Mouse (Mus musculus): ENCODE results near the gene Csnk1e. TPM values are rescaled to one million over a fixed set of nuclear protein-coding genes. Genes with fewer than 3 reads are reported as not detected.

Csnk1e gene
- polyA plus RNA-seq, 1 experiment from 2014 or later: 61.8 TPM

- Histone ChIP-seq H3K4me1 (replicated peaks) (peaks cover 44% of the 10 kb centered on the region), H3K9me3 (no peaks in the 10 kb centered on the region), H3K27me3 (replicated peaks) (no peaks in the 10 kb centered on the region), H3K9ac (peak overlapping the region; percentile 14), H3K27ac (no peak overlapping the region), H3K36me3 (no peaks in the 10 kb centered on the region), H3K4me2 (replicated peaks) (peak overlapping the region; percentile 90), H3K4me3 (replicated peaks) (no peak overlapping the region)
- WGBS: 55% methylated on average over 6 of the region's 6 CpGs
- no peak for ATAC-seq
Measured at GRCm38 (mm10) chr15:79400134-79400974, 55.0 kb downstream of the Csnk1e start.

DNA sequence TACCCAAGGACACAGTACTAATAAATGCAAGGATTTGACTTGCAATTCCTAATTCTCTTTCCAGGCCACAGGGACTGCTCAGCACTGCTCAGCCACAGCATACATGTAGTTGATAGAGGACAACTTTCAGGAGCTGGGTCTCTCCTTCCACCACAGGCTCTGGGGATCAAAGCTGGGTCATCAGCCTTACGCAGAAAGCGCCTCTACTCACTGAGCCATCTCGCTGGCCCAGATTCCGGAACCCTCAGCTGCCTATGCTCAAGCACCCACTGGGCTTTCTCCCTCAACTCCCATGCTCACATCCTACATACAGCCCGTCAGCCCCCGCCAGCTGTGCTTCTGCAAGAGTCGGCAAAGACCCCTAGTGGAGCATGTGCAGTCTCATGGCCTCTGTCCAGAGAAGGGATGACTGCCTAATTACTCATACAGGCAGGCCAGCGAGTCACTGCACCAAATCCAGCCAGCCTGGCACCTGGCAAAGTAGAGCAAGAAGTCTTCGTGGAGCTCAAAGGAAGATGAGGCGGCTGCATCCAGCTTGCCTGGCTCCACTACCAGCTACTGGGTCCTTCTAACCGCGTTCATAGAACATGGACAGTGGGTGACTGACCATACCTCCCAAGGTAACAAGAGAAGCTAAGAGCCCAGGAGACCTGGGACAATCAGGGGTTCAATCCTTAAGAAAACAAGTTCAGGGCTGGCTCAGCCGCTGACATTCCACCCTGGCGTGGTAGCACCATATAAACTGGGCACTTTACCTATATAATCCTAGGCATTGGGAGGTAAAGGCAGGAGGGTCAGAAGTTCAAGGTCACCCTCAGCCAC lies 55.9 kb downstream of the Csnk1e start:
- no peak overlapping the region for H3K4me3 ChIP-seq (replicated peaks)
- WGBS: 66% methylated on average over 14 of the region's 14 CpGs
- no peak overlapping the region for H3K9ac ChIP-seq
- no peaks in the 10 kb centered on the region for H3K36me3 ChIP-seq
- no peak for ATAC-seq
- H3K4me1 ChIP-seq (replicated peaks): peaks cover 53% of the 10 kb centered on the region
- H3K27ac ChIP-seq: no peak overlapping the region
- H3K27me3 ChIP-seq (replicated peaks): no peaks in the 10 kb centered on the region
- no peaks in the 10 kb centered on the region for H3K9me3 ChIP-seq
- 0 out of 2 replicates have a peak overlapping the region, but pooled peaks have one; percentile 11 for H3K4me2 ChIP-seq (replicated peaks)

DNA sequence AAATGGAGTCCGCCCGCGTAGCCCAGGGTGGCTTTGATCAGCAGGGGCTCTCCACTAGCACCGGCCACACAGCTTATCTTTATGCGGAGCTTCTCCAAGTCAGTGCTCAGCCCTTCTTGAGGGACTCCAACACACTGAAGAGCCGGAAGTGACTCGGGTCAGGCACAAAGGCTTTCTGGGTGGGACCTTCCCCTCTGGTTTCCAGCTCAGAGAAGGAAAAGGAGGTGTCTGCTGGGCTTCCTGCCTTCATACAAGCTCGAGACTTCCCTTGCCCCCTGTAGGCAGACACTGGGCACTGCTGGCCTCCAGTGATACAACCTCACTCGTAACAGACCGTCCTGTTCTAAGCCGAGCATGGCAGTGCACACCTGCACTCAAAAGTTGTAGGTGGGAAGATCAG lies 58.6 kb downstream of the Csnk1e start:
- H3K9ac ChIP-seq: no peak overlapping the region
- H3K4me1 ChIP-seq (replicated peaks): peaks cover 60% of the 10 kb centered on the region
- no peaks in the 10 kb centered on the region for H3K9me3 ChIP-seq
- no peak for ATAC-seq
- H3K27ac ChIP-seq: no peak overlapping the region
- no peaks in the 10 kb centered on the region for H3K27me3 ChIP-seq (replicated peaks)
- no peak overlapping the region for H3K4me2 ChIP-seq (replicated peaks)
- no peak overlapping the region for H3K4me3 ChIP-seq (replicated peaks)
- no peaks in the 10 kb centered on the region for H3K36me3 ChIP-seq
- WGBS: 80% methylated on average over 11 of the region's 11 CpGs

DNA sequence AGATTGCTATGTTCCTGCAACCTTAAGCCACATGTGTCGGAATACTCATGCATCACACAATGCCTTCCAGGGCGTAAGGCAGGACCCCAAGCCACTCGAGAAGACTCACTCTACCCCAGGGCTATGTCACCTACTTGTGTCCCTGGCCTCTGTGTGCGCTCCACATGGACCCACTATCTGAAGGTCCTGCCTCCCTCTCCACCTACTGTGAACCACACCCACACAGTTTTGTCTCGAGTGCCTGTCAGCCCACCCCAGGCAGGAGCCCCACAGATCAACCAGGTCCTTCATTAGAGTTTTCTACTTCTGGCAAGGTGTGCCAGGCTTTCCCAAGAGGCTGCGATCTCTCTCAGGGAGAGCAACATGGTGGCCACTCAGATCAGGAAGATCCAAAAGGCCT lies 60.1 kb downstream of the Csnk1e start:
- Histone ChIP-seq H3K9ac (no peak overlapping the region), H3K36me3 (no peaks in the 10 kb centered on the region), H3K27me3 (replicated peaks) (no peaks in the 10 kb centered on the region), H3K4me1 (replicated peaks) (peaks cover 61% of the 10 kb centered on the region), H3K4me2 (replicated peaks) (no peak overlapping the region), H3K4me3 (replicated peaks) (no peak overlapping the region), H3K27ac (no peak overlapping the region), H3K9me3 (no peaks in the 10 kb centered on the region)
- 71% methylated on average over 6 of the region's 6 CpGs for WGBS
- ATAC-seq: no peak

- no peak for ATAC-seq
- H3K36me3 ChIP-seq: no peaks in the 10 kb centered on the region
- no peak overlapping the region for H3K9ac ChIP-seq
- H3K27ac ChIP-seq: no peak overlapping the region
- H3K4me3 ChIP-seq (replicated peaks): no peak overlapping the region
- H3K9me3 ChIP-seq: no peaks in the 10 kb centered on the region
- 46% methylated on average over 4 of the region's 4 CpGs for WGBS
- no peak overlapping the region for H3K4me2 ChIP-seq (replicated peaks)
- peaks cover 61% of the 10 kb centered on the region for H3K4me1 ChIP-seq (replicated peaks)
- H3K27me3 ChIP-seq (replicated peaks): no peaks in the 10 kb centered on the region
Measured at GRCm38 (mm10) chr15:79394842-79395241, 60.5 kb downstream of the Csnk1e start.

DNA sequence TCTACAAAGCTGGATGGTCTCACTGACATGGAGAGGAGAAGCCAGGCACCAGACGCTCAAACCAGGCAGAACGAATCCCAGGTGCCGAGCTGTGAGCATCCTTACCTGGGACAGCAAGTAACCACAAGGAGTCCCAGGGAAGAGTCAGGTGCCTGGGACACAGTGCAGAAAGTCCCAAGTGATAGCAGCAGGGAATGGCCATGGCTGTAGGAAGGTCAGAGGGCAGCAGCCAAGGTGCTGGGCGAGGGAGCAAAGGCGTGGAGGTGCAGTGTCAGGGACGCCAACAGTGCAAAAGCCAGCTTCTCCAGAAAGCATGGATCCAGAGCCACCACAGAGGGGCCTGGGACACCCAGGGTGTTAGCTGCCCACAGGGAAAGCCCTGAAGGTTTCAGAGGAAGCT lies 62.3 kb downstream of the Csnk1e start:
- WGBS: 85% methylated on average over 6 of the region's 6 CpGs
- H3K4me1 ChIP-seq (replicated peaks): peaks cover 65% of the 10 kb centered on the region
- H3K27me3 ChIP-seq (replicated peaks): no peaks in the 10 kb centered on the region
- H3K27ac ChIP-seq: peak overlapping the region; percentile 36; the same call in 1 of the 2 replicates
- no peaks in the 10 kb centered on the region for H3K9me3 ChIP-seq
- H3K4me2 ChIP-seq (replicated peaks): no peak overlapping the region
- no peak for ATAC-seq
- H3K9ac ChIP-seq: no peak overlapping the region
- no peak overlapping the region for H3K4me3 ChIP-seq (replicated peaks)
- no peaks in the 10 kb centered on the region for H3K36me3 ChIP-seq

GRCm38 (mm10) chr15:79392527-79392926 lies 62.8 kb downstream of the Csnk1e start:
- Histone ChIP-seq H3K4me2 (replicated peaks) (no peak overlapping the region), H3K4me1 (replicated peaks) (peaks cover 70% of the 10 kb centered on the region), H3K9me3 (no peaks in the 10 kb centered on the region), H3K27me3 (replicated peaks) (no peaks in the 10 kb centered on the region), H3K9ac (no peak overlapping the region), H3K27ac (no peak overlapping the region), H3K4me3 (replicated peaks) (no peak overlapping the region), H3K36me3 (no peaks in the 10 kb centered on the region)
- ATAC-seq: no peak
- WGBS: 77% methylated on average over 5 of the region's 5 CpGs

DNA sequence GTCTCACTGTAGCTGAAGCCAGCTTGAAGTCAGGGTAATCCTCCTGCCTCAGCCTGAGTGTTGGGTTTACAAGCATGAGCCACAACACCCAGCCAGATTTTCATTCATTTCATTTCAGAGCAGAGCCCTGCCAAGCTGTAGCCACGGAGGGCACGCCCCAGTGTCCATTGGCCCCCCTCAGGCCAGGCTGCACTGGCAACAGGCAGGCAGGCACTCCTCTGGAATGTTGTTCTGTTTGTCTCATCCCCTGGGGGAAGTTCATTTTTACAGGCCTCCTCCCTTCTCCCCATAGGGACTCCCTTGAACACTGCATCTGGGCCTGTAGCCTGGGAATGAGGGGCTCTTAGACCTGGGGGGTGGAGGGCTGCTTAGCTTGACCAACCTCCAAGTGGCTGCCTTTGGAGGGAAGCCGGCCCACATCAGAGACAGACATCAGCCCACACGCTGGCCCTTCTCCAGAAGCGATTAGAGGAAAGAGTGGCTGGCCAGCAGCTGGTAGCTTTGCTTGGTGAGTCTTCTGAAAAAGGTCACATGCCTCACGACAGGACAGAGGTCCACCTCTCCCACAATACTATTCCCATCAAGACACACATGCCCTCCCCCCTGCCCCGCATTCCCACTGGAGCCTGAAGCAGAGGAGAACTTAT lies 63.8 kb downstream of the Csnk1e start:
- H3K9ac ChIP-seq: no peak overlapping the region
- peaks cover 70% of the 10 kb centered on the region for H3K4me1 ChIP-seq (replicated peaks)
- H3K4me3 ChIP-seq (replicated peaks): no peak overlapping the region
- no peaks in the 10 kb centered on the region for H3K36me3 ChIP-seq
- WGBS: 33% methylated on average over 7 of the region's 7 CpGs
- ATAC-seq: no peak
- H3K4me2 ChIP-seq (replicated peaks): no peak overlapping the region; the same call in 1 of the 2 replicates
- no peaks in the 10 kb centered on the region for H3K9me3 ChIP-seq
- no peaks in the 10 kb centered on the region for H3K27me3 ChIP-seq (replicated peaks)
- H3K27ac ChIP-seq: peak overlapping the region; percentile 61

GRCm38 (mm10) chr15:79390434-79390833 lies 64.9 kb downstream of the Csnk1e start:
- WGBS: 70% methylated on average over 6 of the region's 6 CpGs

GRCm38 (mm10) chr15:79388171-79388570 lies 67.2 kb downstream of the Csnk1e start:
- Histone ChIP-seq H3K4me2 (replicated peaks) (no peak overlapping the region; the same call in 1 of the 2 replicates), H3K9me3 (no peaks in the 10 kb centered on the region), H3K9ac (no peak overlapping the region), H3K27me3 (replicated peaks) (no peaks in the 10 kb centered on the region), H3K4me3 (replicated peaks) (no peak overlapping the region), H3K36me3 (0 out of 2 replicates have a peak, but pooled peaks cover 2% of the 10 kb centered on the region), H3K27ac (peak overlapping the region; percentile 64), H3K4me1 (replicated peaks) (peaks cover 52% of the 10 kb centered on the region)
- ATAC-seq: peak; percentile 67
- WGBS: 48% methylated on average over 6 of the region's 6 CpGs

More at GRCm38 (mm10) chr15:79390434-79390833, 64.9 kb downstream of the Csnk1e start:
- Histone ChIP-seq H3K4me2 (replicated peaks) (no peak overlapping the region), H3K36me3 (no peaks in the 10 kb centered on the region), H3K4me1 (replicated peaks) (peaks cover 70% of the 10 kb centered on the region), H3K4me3 (replicated peaks) (no peak overlapping the region), H3K27me3 (replicated peaks) (no peaks in the 10 kb centered on the region), H3K9ac (no peak overlapping the region), H3K9me3 (no peaks in the 10 kb centered on the region), H3K27ac (0 out of 2 replicates have a peak overlapping the region, but pooled peaks have one; percentile 44)
- peak; percentile 73 for ATAC-seq

GRCm38 (mm10) chr15:79387611-79388010 lies 67.8 kb downstream of the Csnk1e start:
- Histone ChIP-seq H3K36me3 (0 out of 2 replicates have a peak, but pooled peaks cover 2% of the 10 kb centered on the region), H3K9ac (no peak overlapping the region), H3K4me3 (replicated peaks) (no peak overlapping the region), H3K27ac (no peak overlapping the region), H3K4me1 (replicated peaks) (peaks cover 47% of the 10 kb centered on the region), H3K27me3 (replicated peaks) (no peaks in the 10 kb centered on the region), H3K9me3 (no peaks in the 10 kb centered on the region), H3K4me2 (replicated peaks) (no peak overlapping the region; the same call in 1 of the 2 replicates)
- 77% methylated on average over 7 of the region's 7 CpGs for WGBS
- ATAC-seq: no peak

DNA sequence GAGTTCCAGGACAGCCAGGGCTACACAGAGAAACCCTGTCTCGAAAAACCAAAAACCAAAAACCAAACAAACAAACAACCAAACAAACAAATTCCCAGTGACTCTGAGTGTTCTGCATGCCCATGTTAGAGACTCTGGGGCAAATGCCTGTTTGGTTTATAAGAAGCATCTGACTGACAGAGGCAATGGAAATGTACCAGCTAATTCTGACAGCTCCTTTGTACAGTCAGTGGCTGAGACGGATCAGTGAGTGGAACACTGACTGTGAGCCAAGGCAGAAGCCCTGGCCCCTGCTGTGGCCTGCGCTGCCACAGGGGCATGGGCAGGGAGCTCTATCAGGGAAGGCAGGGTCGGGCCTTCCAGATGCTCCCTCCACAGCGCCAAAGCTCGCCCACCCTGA lies 68.3 kb downstream of the Csnk1e start:
- Histone ChIP-seq H3K9ac (no peak overlapping the region), H3K36me3 (0 out of 2 replicates have a peak, but pooled peaks cover 2% of the 10 kb centered on the region), H3K27me3 (replicated peaks) (no peaks in the 10 kb centered on the region), H3K27ac (no peak overlapping the region), H3K9me3 (no peaks in the 10 kb centered on the region), H3K4me1 (replicated peaks) (peaks cover 45% of the 10 kb centered on the region), H3K4me2 (replicated peaks) (no peak overlapping the region), H3K4me3 (replicated peaks) (no peak overlapping the region)
- 77% methylated on average over 6 of the region's 6 CpGs for WGBS
- no peak for ATAC-seq
